Mouse (Mus musculus) ovary, postnatal 36 days (tissue): ENCODE measurements around the gene Ren1.

ENCODE experiments used
- DNase-seq: peaks from one replicate; pipeline ENCODE4 v3.0.0; 2022; ENCODE audit warnings: low spot score, mixed read lengths

Ren1 gene

GRCm38 (mm10) chr1:133344357-133344756 is 6.0 kb upstream of the Ren1 start:
- no peak for DNase-seq

DNA sequence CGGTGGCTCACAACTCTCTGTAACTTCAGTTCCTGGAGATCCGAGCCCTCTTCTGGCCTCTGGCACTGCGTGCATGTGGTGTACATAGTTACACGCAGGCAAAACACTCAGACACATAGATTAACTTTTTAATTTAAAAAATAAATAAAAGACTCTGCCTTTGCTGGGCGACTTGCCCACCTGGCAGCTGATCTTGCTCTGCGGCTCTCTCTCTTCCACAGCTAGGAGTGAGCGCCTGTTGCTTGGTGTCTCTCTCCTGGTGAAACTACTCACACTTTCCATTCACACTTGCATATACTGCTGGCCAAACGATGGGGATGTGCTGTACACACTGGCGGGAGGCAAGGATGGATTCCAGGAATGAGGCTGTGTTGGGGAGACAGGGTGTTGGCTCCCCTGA is 3.8 kb upstream of the Ren1 start:
- DNase-seq, result no peak

DNA sequence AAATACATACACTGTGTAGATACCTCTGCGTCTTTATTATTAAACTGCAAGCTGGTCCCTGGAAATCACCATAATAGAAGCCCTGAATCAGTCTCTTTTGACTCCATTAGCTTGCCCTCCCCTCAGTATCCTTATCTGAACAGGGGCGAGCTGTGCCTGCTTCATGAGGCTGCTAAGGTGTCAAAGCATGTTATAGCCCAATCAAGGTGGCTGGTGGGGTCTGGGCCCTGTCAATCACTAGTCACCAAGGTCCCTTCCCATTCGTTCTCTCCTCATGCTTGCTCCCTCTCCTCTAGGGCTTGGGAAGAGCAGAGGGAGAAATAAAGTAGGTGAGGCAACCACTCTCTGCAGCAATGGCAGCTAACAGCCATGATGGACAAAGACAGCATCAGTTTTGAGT is 3.1 kb upstream of the Ren1 start:
- DNase-seq, result no peak

DNA sequence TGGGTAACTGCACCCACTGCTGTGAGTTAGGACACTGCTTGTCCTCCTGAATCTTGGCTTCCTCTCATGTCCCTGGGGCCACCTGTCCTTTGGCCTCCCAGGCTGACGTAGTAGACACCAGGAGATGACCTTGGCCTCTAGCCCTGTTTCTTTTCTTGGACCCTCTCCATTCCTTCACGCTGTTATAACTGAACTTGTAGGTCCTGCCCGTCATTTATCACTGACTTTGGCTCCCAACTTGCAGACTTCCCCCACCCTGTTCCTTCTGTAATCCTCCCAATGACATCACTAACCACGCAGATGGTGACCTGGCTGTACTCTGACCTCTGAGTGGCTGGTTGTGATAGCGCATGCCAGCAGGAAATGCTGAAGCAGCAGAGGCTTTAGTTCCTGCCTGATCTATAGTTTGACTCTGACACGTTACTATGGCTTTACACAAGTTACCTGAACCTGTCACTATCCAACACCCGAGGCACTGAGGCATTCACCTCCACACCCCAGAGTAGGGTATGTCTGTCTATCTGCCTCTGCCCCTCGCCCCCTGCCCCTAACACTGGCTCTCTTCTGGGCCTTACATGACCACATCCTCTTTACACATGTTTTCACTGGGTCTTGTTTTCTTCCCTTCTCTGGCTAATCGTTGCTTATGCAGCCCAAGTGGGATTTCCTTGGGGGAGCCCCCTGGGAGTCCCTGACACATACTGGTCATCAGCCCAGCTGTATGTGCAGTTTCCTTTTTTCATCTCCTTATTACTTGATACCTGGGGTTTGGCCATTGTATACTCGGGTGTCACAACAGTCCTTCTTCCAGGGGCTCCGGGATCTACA is 2.4 kb upstream of the Ren1 start:
- DNase-seq, result no peak

DNA sequence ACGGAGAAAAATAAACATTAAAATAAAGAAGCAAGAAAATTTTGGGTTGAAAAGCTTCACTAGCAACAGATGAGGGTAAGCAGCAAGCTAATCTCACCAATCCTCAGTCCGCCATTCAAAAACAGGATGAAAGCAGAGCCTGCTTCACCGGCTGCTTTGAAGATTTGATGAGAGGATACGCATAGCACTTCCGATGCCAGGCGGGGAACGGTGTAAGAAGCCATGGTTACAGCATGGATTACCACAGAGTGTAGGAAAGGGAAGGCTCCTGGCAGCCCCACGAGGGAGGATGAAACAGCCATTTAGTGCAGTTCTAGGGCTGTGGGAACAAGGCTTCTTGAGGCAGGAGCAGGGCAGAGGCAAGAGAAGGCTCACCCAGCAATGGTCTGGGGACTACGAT is 1.5 kb downstream of the Ren1 start:
- DNase-seq, result no peak

GRCm38 (mm10) chr1:133353371-133353809 is 3.1 kb downstream of the Ren1 start:
- peak; percentile 80 for DNase-seq

DNA sequence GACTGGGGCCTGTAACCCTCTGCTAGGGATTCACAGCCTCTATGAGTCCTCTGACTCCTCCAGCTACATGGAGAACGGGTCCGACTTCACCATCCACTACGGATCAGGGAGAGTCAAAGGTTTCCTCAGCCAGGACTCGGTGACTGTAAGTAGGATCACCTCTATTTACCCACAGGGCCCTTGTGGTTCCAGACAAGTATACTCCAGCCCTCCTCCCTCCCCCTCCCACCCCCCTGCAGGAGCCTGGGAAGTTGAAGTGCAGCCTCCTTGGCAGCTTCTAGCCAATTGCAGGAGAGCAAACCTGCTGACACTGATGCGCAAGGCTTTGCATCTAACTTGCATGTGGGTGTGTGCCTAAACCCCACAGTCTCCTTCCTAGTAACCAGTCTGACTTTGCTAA is 5.2 kb downstream of the Ren1 start:
- DNase-seq, result no peak

GRCm38 (mm10) chr1:133355912-133356311 is 5.6 kb downstream of the Ren1 start:
- DNase-seq, result no peak

DNA sequence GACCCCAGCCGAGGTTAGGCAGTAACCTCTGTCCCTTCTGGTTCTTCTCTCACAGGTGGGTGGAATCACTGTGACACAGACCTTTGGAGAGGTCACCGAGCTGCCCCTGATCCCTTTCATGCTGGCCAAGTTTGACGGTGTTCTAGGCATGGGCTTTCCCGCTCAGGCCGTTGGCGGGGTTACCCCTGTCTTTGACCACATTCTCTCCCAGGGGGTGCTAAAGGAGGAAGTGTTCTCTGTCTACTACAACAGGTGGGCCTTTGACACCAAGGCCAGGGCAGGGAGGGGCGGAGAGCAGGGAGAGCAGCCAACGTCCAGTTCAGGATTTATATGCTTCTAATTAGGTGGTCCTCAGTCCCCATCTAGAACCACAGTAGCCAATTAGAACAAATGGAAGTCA is 6.0 kb downstream of the Ren1 start:
- no peak for DNase-seq

DNA sequence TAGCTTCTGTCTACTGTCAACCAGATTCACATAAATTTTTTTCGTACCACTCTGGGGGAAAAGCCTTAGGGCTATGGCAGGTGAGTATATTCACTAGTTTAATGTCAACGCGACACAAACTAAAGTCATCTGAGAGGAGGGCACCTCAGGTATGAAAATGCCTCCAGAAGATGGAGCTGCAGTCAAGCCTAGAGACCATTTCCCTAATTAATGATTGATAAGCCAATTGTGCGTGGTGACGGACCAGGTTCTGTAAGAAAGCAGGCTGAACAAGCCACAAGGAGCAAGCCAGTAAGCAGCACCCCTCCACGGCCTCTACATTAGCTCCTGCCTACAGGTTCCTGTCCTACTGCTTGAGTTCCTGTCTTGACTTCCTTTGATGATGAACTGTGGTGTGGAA is 10.7 kb downstream of the Ren1 start:
- no peak for DNase-seq

DNA sequence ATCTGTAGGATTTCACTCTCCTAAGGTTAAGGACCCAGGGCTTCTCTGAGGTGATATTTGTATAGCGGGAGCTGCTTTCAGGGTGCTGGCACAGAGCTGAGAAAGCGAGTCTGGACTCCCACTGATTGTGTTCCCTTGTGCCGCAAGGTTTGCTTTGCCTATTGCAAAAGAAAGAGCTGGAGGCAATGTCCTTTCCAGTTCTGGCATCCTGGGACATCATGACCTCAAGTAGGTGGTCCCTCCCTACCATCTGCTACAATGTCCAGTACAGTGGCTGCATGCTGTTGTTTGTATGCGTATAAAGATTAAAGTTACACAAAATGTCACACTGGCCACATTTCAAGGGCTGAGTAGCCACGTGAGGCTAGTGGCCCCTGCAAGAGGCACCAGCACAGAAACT is 11.8 kb downstream of the Ren1 start:
- no peak for DNase-seq

- DNase-seq, result peak; percentile 89
These were observed 13.1 kb downstream of the Ren1 start, which contains the start of gene Etnk2 for GRCm38 (mm10) chr1:133363276-133364021. Gene Etnk2, plus strand, starts transcription at chr1:133363572.

DNA sequence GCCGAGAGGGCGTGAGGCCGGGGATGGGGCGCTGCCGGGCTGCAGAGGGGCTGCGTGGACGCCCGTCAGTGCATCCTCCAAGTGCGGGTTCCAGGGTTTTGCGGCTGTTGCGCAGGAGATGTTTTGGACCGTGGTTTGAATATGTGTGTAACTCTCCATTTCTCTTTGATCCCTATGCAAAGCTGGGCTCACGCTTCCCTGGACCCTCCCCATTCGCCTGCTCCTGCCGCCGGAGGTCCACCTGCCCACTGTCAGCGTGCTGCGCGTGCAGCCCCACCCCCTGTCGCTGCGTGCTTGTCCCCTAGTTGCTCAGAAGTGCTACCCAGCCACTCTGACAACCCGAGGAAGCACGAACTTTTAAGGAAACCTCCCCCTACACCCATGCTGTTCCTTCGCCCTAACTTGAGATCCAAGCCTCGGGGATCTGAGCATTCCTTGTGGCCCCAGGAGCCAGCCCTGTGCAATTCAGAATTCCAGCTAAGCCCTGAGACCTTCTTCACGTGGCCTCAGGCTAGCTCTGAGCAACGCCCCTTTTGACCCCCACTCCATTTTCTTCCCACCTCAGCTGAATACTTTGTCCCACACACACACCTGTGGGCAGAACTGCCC is 13.8 kb downstream of the Ren1 start:
- no peak for DNase-seq

DNA sequence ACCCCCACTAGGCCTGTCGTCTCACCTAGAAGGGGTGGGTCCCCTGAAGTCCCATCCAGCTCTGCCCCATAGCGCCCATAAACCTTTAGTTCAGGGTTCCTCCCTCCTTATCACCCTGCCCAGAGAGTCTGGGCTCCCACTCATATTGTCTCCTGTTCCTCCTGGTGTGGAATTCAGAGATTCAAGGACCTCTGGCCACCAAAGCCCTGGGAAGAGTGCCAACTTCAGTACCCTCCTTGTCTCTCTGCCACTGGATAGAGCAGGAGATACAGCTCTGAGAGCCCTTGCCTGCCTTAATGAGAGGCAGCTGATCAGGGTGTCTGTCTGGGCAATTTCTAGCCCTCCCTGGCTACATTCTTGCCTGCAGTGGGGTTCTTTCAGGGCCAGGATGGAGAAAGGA is 14.6 kb downstream of the Ren1 start:
- DNase-seq, result peak; percentile 41

GRCm38 (mm10) chr1:133366951-133367605 is 16.8 kb downstream of the Ren1 start:
- no peak for DNase-seq

GRCm38 (mm10) chr1:133367606-133368488 is 17.5 kb downstream of the Ren1 start:
- DNase-seq, result peak; percentile 82

GRCm38 (mm10) chr1:133368644-133369043 is 18.3 kb downstream of the Ren1 start:
- DNase-seq, result peak; percentile 47

DNA sequence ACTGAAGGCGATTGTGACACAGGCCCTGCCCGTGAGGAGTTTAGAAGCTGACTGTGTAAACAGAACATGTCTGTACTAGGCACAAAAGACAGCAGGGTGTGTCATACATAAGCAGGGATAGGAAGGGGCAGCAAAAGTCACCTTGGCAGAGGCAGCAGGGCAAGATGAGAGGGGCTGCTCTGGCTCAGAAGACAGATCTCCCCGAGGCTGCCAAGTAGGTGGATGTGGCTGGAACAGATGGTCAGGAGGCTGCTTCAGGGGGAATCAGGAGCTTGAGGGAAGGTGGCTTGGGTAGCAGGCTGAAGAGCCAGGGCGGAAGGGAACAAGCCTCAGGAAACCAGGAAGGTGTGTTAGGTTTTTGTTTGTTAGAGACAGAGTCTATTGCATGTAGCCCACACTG is 20.0 kb downstream of the Ren1 start:
- DNase-seq, result no peak

DNA sequence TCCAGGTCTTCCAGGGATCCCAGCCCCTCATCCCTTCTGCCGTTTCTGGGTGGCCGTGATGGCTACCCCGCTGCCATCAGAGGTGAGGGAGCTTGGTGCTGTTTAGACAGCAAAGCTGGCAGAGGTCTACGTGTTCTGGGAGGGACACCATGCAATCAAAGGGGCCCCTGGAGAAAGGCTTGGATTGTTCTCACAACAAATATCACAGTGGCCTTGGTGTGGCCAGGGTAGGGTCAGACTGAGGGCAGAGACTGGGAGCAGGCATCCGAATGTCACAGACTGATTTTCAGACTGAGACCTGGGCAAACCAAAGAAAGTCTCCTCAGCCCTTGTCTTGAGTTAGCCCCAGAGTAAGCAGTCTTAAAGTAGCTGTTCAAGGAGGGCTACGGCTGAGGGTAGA is 21.1 kb downstream of the Ren1 start:
- DNase-seq, result no peak

GRCm38 (mm10) chr1:133372113-133372512 is 21.8 kb downstream of the Ren1 start:
- no peak for DNase-seq

DNA sequence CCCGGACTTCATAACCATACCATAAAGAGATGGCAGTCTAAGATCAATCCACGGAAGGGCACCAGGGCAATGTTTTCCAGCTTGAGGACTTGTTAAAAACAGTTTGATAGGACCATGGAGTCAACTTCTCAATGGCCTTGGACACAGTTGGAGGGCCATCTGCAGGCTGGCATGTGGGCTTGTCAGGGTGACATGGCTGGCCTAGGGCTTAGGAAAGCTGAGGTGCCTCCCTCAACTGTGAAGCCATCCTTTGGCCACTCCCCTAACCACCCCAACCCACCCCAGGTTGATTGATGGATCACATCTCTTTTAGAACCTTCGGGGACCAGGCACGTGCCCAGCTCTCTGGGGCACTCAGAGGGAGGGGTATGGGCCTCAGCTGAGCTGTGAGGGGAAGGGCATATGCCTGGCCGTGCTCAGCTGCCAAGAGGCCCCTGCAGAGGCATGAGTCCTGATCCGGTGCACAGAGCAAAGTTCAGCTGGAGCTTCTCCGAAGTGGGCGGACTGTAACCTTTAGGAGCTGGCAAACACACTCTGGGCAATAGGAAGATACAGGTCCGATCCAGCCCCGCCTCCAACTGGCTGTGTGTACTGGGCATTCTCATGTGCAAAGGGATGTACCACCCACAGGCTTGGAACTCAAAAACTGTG is 25.5 kb downstream of the Ren1 start:
- no peak for DNase-seq
